Mouse (Mus musculus): Measurements from ENCODE around the gene Cobll1. TPM values are rescaled to one million over a fixed set of nuclear protein-coding genes. Genes with fewer than 3 reads are reported as not detected.

Cobll1 gene
- polyA plus RNA-seq, 1 experiment from 2014 or later = 2.5 TPM

GRCm38 (mm10) chr2:65157325-65157724, 81.9 kb downstream of the Cobll1 start:
- H3K4me3 ChIP-seq (ENCODE audit: low read depth, low read length) = no peak overlapping the region
- H3K9me3 ChIP-seq (replicated peaks; ENCODE audit: control insufficient read depth, low read length) = no peaks in the 10 kb centered on the region
- no peaks in the 10 kb centered on the region for H3K36me3 ChIP-seq (ENCODE audit: control insufficient read depth, insufficient read depth, low read length)
- DNase-seq (ENCODE audit: low spot score) = no peak
- H3K9ac ChIP-seq (ENCODE audit: low read length) = no peak overlapping the region
- WGBS = 83% methylated on average over 2 of the region's 2 CpGs
- no peaks in the 10 kb centered on the region for H3K27me3 ChIP-seq (replicated peaks; ENCODE audit: control insufficient read depth, insufficient read depth, low read length)
- H3K4me1 ChIP-seq (ENCODE audit: control insufficient read depth, insufficient read depth, low read length) = no peaks in the 10 kb centered on the region
- ATAC-seq = no peak
- no peak overlapping the region for H3K27ac ChIP-seq (ENCODE audit: low read depth, low read length)
- H3K4me2 ChIP-seq (ENCODE audit: low read length) = no peak overlapping the region

GRCm38 (mm10) chr2:65148928-65149327, 90.3 kb downstream of the Cobll1 start:
- Histone ChIP-seq H3K36me3 (ENCODE audit: control insufficient read depth, insufficient read depth, low read length) (no peaks in the 10 kb centered on the region), H3K4me3 (ENCODE audit: low read depth, low read length) (no peak overlapping the region), H3K4me1 (ENCODE audit: control insufficient read depth, insufficient read depth, low read length) (no peaks in the 10 kb centered on the region), H3K4me2 (ENCODE audit: low read length) (no peak overlapping the region), H3K9ac (ENCODE audit: low read length) (no peak overlapping the region), H3K27ac (ENCODE audit: low read depth, low read length) (no peak overlapping the region), H3K9me3 (replicated peaks; ENCODE audit: control insufficient read depth, low read length) (no peaks in the 10 kb centered on the region), H3K27me3 (replicated peaks; ENCODE audit: control insufficient read depth, insufficient read depth, low read length) (no peaks in the 10 kb centered on the region)
- DNase-seq (ENCODE audit: low spot score) (no peak), ATAC-seq (no peak)
- 93% methylated on average over 6 of the region's 6 CpGs for WGBS

- Histone ChIP-seq H3K36me3 (ENCODE audit: control insufficient read depth, insufficient read depth, low read length) (no peaks in the 10 kb centered on the region), H3K4me3 (ENCODE audit: low read depth, low read length) (no peak overlapping the region), H3K9me3 (replicated peaks; ENCODE audit: control insufficient read depth, low read length) (no peaks in the 10 kb centered on the region), H3K4me1 (ENCODE audit: control insufficient read depth, insufficient read depth, low read length) (no peaks in the 10 kb centered on the region), H3K4me2 (ENCODE audit: low read length) (no peak overlapping the region), H3K27me3 (replicated peaks; ENCODE audit: control insufficient read depth, insufficient read depth, low read length) (no peaks in the 10 kb centered on the region), H3K9ac (ENCODE audit: low read length) (no peak overlapping the region), H3K27ac (ENCODE audit: low read depth, low read length) (no peak overlapping the region)
- ATAC-seq = no peak
- DNase-seq (ENCODE audit: low spot score) = no peak
- 35% methylated on average over 1 of the region's 1 CpGs for WGBS
These were observed 91.8 kb downstream of the Cobll1 start for GRCm38 (mm10) chr2:65147431-65147830.

- no peaks in the 10 kb centered on the region for H3K4me1 ChIP-seq (ENCODE audit: control insufficient read depth, insufficient read depth, low read length)
- no peak overlapping the region for H3K27ac ChIP-seq (ENCODE audit: low read depth, low read length)
- peak; percentile 89 for ATAC-seq
- DNase-seq (ENCODE audit: low spot score) = peak; percentile 77
- 54% methylated on average over 6 of the region's 6 CpGs for WGBS
- H3K4me3 ChIP-seq (ENCODE audit: low read depth, low read length) = no peak overlapping the region
- no peaks in the 10 kb centered on the region for H3K9me3 ChIP-seq (replicated peaks; ENCODE audit: control insufficient read depth, low read length)
- H3K27me3 ChIP-seq (replicated peaks; ENCODE audit: control insufficient read depth, insufficient read depth, low read length) = no peaks in the 10 kb centered on the region
- H3K9ac ChIP-seq (ENCODE audit: low read length) = no peak overlapping the region
- H3K4me2 ChIP-seq (ENCODE audit: low read length) = no peak overlapping the region
- H3K36me3 ChIP-seq (ENCODE audit: control insufficient read depth, insufficient read depth, low read length) = no peaks in the 10 kb centered on the region
These were observed 93.6 kb downstream of the Cobll1 start for GRCm38 (mm10) chr2:65145421-65146117.

GRCm38 (mm10) chr2:65141093-65141661, 98.0 kb downstream of the Cobll1 start:
- H3K9me3 ChIP-seq (replicated peaks; ENCODE audit: control insufficient read depth, low read length) = no peaks in the 10 kb centered on the region
- no peak overlapping the region for H3K9ac ChIP-seq (ENCODE audit: low read length)
- ATAC-seq (no peak), DNase-seq (ENCODE audit: low spot score) (no peak)
- WGBS = 80% methylated on average over 4 of the region's 4 CpGs
- no peak overlapping the region for H3K4me3 ChIP-seq (ENCODE audit: low read depth, low read length)
- no peaks in the 10 kb centered on the region for H3K27me3 ChIP-seq (replicated peaks; ENCODE audit: control insufficient read depth, insufficient read depth, low read length)
- H3K36me3 ChIP-seq (ENCODE audit: control insufficient read depth, insufficient read depth, low read length) = no peaks in the 10 kb centered on the region
- no peak overlapping the region for H3K4me2 ChIP-seq (ENCODE audit: low read length)
- no peak overlapping the region for H3K27ac ChIP-seq (ENCODE audit: low read depth, low read length)
- H3K4me1 ChIP-seq (ENCODE audit: control insufficient read depth, insufficient read depth, low read length) = no peaks in the 10 kb centered on the region

GRCm38 (mm10) chr2:65140330-65140922, 98.8 kb downstream of the Cobll1 start:
- Histone ChIP-seq H3K9ac (ENCODE audit: low read length) (no peak overlapping the region), H3K9me3 (replicated peaks; ENCODE audit: control insufficient read depth, low read length) (no peaks in the 10 kb centered on the region), H3K27ac (ENCODE audit: low read depth, low read length) (no peak overlapping the region), H3K4me1 (ENCODE audit: control insufficient read depth, insufficient read depth, low read length) (no peaks in the 10 kb centered on the region), H3K27me3 (replicated peaks; ENCODE audit: control insufficient read depth, insufficient read depth, low read length) (no peaks in the 10 kb centered on the region), H3K36me3 (ENCODE audit: control insufficient read depth, insufficient read depth, low read length) (no peaks in the 10 kb centered on the region), H3K4me2 (ENCODE audit: low read length) (no peak overlapping the region), H3K4me3 (ENCODE audit: low read depth, low read length) (no peak overlapping the region)
- peak; percentile 54 for DNase-seq (ENCODE audit: low spot score)
- WGBS = 47% methylated on average over 6 of the region's 6 CpGs
- peak; percentile 61; the same call in 1 of the 2 replicates for ATAC-seq

- Histone ChIP-seq H3K4me1 (ENCODE audit: control insufficient read depth, insufficient read depth, low read length) (no peaks in the 10 kb centered on the region), H3K9me3 (replicated peaks; ENCODE audit: control insufficient read depth, low read length) (no peaks in the 10 kb centered on the region), H3K9ac (ENCODE audit: low read length) (no peak overlapping the region), H3K4me3 (ENCODE audit: low read depth, low read length) (no peak overlapping the region), H3K27ac (ENCODE audit: low read depth, low read length) (no peak overlapping the region), H3K27me3 (replicated peaks; ENCODE audit: control insufficient read depth, insufficient read depth, low read length) (no peaks in the 10 kb centered on the region), H3K36me3 (ENCODE audit: control insufficient read depth, insufficient read depth, low read length) (no peaks in the 10 kb centered on the region), H3K4me2 (ENCODE audit: low read length) (no peak overlapping the region)
- 77% methylated on average over 4 of the region's 4 CpGs for WGBS
- peak; percentile 42 for ATAC-seq
- DNase-seq (ENCODE audit: low spot score) = no peak
These were observed 99.4 kb downstream of the Cobll1 start for GRCm38 (mm10) chr2:65139606-65140329.

GRCm38 (mm10) chr2:65138992-65139391, 100.2 kb downstream of the Cobll1 start:
- no peaks in the 10 kb centered on the region for H3K36me3 ChIP-seq (ENCODE audit: control insufficient read depth, insufficient read depth, low read length)
- WGBS = 76% methylated on average over 5 of the region's 5 CpGs
- H3K9me3 ChIP-seq (replicated peaks; ENCODE audit: control insufficient read depth, low read length) = no peaks in the 10 kb centered on the region
- ATAC-seq (no peak), DNase-seq (ENCODE audit: low spot score) (no peak)
- H3K4me2 ChIP-seq (ENCODE audit: low read length) = no peak overlapping the region
- no peaks in the 10 kb centered on the region for H3K27me3 ChIP-seq (replicated peaks; ENCODE audit: control insufficient read depth, insufficient read depth, low read length)
- H3K27ac ChIP-seq (ENCODE audit: low read depth, low read length) = no peak overlapping the region
- no peak overlapping the region for H3K9ac ChIP-seq (ENCODE audit: low read length)
- no peaks in the 10 kb centered on the region for H3K4me1 ChIP-seq (ENCODE audit: control insufficient read depth, insufficient read depth, low read length)
- H3K4me3 ChIP-seq (ENCODE audit: low read depth, low read length) = no peak overlapping the region
